Mouse (Mus musculus) embryo, embryonic 10.5 days (tissue): Measurements from ENCODE around the gene Gstt2.

Experiments
- DNase-seq: peaks from one replicate; pipeline ENCODE4 v3.0.0-alpha.2; 2015; ENCODE audit warnings: low spot score

Gene Gstt2

DNA sequence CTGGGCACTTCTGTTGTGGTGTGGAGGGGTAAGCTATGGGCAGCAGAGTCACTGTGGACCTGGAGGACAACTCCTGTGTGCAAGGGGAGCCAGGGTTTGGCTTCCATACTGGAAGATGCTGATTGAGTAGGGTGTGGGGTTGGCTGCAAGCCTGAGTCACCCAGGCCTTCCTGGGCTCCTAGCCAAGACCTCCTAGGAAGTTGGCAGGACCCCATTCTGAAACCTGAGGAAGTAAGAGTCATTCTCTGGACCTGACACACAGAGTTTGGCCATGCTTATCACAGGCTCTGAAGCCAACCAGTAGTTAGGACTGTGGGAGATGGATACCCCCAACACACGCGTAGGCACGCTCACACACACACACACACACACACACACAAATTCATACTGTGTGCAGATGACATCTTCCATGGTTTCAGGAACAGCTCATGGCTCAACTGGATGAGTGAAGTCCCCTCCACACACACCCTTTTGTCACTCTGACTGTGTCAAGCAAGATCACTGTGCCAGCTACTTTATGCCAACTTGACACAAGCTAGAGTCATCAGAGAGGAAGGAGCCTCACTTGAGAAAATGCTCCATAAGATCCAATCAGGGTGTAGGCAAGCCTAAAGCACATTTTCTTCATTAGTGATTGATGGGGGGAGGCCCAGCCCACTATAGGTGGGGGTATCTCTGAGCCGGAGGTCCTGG lies 9.4 kb downstream of the Gstt2 start:
- DNase-seq: no peak

DNA sequence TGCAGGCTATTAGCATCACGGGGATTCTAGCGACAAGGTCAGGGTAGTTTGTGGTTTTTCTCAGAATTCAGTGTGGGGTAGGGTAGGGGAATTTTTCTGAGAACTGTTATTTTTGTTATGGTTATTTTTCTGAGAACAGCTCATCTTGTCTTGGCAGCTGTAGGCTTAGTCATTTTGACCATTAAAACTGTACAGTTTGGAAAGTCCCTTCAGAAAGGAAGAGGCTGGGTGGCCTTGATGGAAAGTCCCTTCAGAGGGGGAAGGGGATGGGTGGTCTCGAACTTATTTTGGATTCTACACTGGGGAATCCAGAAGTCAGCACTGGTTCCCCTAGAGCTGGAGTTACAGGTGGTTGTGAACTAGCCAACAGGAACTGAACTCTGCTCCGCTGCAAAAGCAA lies 12.7 kb downstream of the Gstt2 start:
- DNase-seq: no peak

DNA sequence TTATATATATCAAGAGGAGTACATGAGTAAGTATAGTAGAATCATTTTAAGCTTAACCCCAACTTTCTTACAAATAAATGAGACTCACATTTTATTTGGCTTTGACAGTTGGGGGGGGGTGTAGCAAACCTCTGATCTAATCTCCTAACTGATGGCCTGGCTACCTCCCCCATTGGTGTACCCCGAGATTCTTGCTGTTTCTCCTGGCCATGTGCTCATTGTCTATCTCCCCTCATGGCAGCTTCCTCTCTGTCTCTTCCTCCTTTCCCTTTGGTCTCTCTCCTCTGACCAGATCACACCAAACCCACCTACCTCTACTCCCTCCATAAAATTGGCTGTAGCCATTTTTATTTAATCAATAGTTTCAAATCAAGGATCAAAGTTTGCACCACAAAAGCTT lies 13.4 kb downstream of the Gstt2 start:
- DNase-seq: no peak

DNA sequence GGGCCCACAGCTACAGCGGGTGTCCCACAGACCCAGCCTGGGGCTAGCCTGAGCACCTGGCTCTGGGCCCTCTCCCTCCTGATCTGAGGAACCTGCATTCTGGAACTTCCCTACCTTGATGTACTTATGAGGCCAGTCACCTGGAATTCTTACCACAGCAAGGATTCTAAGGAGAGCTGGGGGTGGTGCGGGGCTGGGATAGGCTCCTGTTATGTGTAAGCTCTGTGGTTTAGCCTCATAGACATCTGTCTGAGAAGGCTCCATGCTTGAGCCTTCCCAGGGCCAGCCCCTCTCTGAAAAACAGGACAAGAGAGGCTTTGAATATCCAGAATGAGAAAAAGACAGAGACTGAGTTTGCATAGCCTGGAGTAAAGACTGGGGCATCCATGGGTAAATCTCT lies 14.8 kb downstream of the Gstt2 start, which contains the start of gene Gstt4:
Gstt4 (minus strand) TSS at position 101 of the 400 bp plus-strand sequence.
- DNase-seq: no peak

DNA sequence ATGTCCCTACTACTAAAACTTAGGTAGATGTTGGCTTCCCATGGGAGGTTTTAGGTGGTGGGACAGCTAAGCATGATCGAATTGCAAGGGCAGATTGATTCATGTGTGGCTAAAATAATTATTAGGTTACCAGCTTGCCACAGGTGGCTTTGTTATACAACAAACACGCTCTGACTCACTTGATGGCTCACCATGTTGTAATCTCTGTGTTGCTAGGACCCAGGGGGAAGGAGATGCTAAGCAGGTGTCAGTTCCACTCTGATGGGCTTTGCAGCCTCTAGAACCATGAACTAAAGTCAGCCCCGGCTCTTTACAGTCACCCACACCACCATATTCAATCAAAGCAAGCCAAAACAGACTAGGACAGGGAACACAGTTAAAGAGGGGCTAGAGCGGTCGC lies 17.3 kb downstream of the Gstt2 start:
- no peak for DNase-seq

DNA sequence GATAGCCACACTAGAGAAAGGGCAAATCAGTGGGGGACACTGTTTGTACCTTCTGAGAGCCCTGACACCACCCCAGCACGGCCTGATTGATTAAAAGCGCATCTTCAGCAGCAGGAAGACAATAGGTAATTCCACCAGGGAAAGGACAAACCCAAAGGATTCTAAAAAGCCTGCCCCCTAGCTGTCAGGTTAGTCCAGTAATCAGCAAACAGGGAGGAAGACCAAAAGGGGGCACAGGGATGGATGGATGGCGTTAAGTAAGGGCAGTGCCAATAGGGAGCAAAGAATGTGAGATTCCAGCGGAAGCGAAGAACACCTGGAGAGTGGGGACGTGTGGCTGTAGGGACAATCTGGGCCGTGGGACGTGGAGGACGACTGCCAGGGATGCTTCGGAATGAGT lies 18.6 kb downstream of the Gstt2 start:
- DNase-seq: no peak

DNA sequence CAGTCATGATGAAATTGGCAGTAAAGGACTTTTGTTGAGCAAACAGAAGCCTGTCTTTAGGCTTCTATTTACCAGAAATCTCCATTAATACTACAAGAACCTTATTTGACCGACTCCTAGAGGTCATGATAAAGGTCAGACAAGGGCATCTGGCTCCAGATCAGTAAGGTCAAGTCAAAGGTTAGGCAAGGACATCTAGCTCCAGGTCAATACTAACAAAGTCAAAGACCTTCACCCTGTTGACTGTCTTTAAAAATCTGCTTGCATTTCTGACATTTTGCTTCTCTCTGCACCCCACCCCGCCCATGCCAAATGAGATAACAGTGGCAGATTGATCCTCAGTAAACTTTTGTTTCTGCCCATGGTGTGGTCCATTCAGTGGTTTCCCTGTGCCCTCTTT lies 33.0 kb downstream of the Gstt2 start:
- DNase-seq: no peak

DNA sequence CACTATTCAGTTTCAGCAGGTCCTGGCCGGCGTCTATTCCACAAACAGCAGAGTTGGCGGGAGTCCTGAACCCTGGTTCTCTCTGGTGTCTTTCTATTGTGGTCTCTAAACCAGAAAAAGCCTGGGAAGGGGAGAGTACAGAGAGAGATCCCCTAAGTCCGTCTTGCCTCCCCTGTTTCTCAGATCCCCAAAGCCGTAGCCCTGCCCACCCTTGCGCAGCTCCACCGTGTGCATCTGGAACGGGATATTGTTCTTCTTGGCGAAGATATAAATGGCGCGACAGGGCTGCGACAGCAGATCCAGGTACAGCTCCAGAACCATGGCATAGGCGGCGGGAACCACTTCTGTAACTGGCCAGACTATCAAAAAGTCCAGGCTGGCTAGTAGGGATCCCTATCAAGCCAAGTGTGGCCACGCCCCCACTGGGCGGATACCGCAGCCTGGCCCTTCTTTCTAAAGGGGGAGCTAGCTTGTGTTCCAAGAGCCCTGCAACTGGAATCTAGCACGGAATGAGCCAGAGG lies 39.0 kb downstream of the Gstt2 start, which contains the start of gene Gstt1:
Gstt1 (minus strand) TSS at position 409 of the 521 bp plus-strand sequence.
- peak; percentile 64 for DNase-seq

DNA sequence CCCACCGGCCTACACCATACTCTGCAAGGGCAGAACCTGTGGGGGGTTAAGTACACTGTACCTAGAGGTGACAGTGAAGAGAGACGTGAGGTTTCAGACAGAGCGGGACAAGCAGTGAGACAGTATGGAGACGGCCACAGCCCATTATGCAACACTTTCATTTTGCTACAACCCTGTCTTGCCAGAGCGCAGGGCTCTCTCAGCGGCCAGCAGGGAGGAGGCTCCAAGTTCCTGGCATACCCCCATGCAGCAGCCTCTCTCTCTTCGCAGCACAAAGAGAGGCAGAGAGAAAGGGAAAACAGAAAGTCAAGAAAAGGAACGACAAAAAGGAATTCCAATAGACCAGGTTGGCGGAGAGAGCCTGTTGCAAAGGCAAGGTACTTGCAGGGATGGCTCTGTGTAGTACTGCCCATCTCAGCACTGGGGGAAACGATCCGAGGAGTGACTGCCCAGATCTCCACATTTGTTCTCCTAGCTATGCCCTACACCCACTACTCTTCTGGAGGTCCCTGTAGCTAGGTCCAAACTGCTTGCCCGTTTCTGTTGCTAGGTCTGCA lies 39.5 kb downstream of the Gstt2 start:
- DNase-seq: peak; percentile 44

DNA sequence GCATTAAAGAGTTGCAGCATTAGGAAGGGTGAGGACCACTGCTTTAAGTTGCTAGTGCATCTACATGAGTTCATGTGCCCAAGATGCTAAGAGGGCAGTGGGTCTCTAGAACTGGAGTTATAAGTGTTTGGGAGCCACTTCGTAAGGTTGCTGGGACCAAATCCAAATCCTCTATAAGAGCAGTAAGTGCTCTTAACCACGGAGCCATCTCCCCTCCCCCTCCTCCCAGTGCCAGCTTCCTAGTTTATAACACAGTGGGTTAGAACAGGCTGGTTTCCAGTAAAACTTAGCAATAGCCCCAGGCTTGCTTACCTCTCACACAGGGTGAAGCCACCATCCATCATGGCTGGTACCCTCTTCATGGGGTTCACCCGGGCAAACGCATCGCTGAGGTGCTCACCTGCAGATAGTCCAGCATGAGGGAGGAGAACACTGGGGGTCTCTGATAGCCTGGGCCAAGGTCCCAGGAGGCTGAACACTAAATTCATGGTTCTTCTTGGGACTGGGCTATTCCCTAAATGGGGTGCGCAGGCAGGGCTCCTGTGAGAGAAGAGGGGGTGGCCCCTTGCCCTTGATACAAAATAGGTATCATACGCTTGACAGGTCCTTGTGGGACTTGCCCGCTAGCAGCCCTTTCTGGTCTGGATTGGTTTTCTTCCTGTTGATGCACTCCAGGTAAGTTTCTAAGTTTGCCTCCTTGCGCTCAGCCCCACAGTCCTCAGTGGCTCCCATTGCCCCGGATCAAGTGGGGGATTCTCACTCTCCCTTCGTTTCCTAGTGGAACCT lies 40.3 kb downstream of the Gstt2 start:
- no peak for DNase-seq

DNA sequence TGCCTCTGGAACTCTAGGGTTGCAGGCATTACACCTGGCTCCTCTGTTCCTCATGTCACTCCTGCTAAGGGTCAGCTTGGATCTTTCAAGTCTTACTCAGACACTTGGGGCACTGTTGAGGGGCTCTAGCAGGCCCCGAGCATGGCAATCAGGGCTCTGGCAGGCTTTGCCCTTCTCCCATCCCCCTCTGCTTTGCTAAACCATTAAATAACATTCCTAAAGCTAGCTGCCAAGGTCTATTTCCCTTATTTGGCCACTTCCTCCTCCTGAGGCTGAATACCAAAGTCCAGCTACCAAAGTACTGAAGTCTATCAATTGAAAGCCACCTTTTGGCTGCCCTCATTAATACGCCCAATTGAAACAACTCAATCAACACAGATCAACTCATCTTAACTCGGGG lies 42.3 kb downstream of the Gstt2 start:
- peak; percentile 36 for DNase-seq

DNA sequence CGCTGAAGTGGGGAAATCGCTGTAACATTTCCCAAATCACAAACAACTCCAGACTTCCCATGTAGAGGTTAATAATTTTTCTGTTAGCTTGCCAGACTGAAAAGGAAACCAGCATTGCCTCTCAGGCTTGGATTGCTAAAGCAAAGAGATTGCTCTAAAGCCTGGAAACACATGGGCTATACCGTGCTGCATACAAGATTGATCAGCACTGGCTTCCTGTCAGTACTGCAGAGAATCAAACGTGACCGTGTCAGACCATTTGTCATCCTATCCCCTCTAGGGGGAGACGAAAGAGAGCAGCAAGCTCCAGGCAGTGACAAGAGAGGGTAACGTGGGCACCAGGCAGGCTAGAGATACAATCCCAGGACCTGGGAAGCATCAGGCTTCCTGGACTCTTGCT lies 46.5 kb downstream of the Gstt2 start:
- peak; percentile 30 for DNase-seq

DNA sequence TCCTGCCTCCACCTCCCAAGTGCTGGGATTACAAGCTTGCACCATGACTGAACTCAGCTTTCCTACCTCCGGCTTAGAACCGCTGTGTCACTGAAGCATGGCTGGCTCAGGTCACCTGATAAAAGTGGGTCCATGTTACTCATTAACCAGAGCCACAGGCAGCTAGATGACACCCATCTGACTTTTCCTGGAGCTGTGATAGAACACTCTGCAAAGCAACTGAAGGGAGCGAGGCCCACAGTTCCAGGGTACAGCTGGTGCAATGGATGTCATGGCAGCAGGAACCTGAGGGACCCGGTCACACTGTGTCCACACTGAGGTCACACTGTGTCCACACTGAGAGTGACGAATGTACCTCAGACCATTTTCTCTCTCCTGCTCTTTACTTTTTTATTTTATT lies 47.4 kb downstream of the Gstt2 start:
- no peak for DNase-seq

DNA sequence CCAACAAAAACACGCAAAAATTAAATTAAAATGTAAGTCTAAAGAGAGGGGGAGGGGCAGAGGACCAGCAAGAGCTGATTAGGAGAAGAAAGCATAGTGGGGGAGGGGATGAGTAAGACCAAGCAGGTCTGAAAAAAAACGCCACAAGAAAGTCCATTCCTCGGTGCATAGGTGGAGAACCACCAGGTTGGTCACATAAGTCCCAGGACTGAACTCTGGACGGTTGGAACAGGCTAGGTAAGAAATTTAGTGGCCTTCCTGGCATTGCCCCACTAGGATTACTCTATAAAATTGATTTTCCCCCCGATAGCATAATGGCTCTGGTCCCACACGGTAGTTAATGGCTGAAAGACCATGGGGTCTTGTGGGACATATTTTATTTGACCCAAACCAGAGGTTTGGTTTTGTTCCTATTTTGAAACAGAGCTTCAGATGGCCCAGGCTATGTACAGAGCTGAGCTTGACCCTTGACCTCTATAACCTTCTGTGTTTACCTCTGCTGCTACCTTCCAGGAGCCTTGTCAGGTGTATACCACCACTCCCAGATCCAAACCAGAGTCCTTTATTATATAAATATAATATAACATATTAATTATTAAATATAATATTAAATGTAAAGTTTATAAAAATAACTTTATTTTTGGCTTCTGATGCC lies 48.0 kb downstream of the Gstt2 start:
- DNase-seq: no peak

DNA sequence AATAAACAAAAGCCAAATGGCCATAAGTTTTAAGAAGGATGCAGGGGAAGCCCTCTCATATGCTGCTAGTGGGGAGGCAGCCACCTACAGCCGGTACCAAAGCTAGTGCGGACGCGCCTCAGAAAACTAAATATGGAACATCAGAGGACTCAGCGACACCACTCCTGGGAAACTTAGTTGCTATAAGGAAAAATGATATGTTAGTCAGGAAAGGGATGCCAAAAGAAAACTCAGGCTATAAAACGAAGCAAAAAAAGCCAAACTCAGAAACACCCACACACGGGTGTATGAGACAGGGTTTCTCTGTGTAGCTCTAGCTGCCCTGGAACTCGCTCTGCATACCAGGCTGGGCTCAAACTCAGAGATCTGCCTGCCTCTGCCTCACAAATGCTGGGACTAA lies 48.9 kb downstream of the Gstt2 start:
- no peak for DNase-seq

DNA sequence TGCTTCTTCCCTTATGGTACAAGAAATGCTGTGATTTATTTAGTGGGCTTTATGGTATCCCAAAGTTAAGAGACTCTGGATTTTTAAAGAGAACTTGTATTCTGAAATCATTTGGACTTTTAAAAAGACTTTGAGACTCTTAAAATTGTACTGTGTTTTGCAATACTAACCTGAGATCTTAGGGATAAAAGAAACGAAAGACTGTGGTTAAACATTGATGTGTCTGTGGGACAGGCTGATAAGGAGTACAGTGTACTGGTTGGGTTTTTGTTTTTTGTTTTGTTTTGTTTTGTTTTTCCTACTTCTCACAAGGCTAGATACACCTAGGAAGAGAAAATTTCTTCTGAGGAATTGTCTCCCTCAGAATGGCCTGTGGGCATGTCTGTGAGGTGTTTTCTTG lies 51.8 kb downstream of the Gstt2 start:
- DNase-seq: no peak
